Mouse (Mus musculus): ENCODE data around the gene Tnfaip8l1.

- TF ChIP-seq CTCF (IDR thresholded peaks at IDR 0.05; ENCODE audit: insufficient read depth, low read length) (no peak), POLR2A (IDR thresholded peaks at IDR 0.05; ENCODE audit: borderline replicate concordance, extremely low read depth, low read depth, low read length) (no peak)
Observed at GRCm38 (mm10) chr17:56207963-56208530, 45.8 kb downstream of the Tnfaip8l1 start.

Data from lung, adult 2 months (tissue).